In genomic region chr14:54528446-54529111, GRCm38 (mm10) we compare ENCODE assay signal across 8 mouse cellular contexts. TPM values are rescaled to one million over a fixed set of nuclear protein-coding genes. Genes with fewer than 3 reads are reported as not detected.
DNase-seq lines count a peak whose midpoint lies in the region; ATAC-seq lines count a peak whose summit lies in the region.

No protein-coding gene starts in this region.

- H3K4me3 ChIP-seq in intestine, embryonic 15.5 days (replicated peaks) = no peak overlapping the region
- no peak overlapping the region for H3K4me3 ChIP-seq in midbrain, embryonic 11.5 days (ENCODE audit: low read depth, low read length)

- H3K4me2 ChIP-seq in intestine, embryonic 15.5 days (replicated peaks) = 0 out of 2 replicates have a peak overlapping the region, but pooled peaks have one; percentile 75
- H3K4me2 ChIP-seq in midbrain, embryonic 11.5 days = no peak overlapping the region

- peak; percentile 78 to 94 for DNase-seq in adrenal gland, adult (ENCODE audit: inconsistent age in 2 of 2, low spot score in 1 of 2)
- peak; percentile 97 for DNase-seq in embryo, embryonic 10.5 days (ENCODE audit: low spot score)
- DNase-seq in gastrocnemius, postnatal 36 days = peak; percentile 73 to 79
- peak; percentile 80 to 86 for DNase-seq in left cerebral cortex, postnatal 25 days (ENCODE audit: low spot score in 2 of 2)
- DNase-seq in midbrain, embryonic 11.5 days (ENCODE audit: low spot score, missing footprints) = peak; percentile 99
- peak; percentile 87 for DNase-seq in right cerebral cortex, postnatal 4 days

- no peak overlapping the region for H3K9ac ChIP-seq in intestine, embryonic 15.5 days
- no peak overlapping the region for H3K9ac ChIP-seq in midbrain, embryonic 11.5 days (ENCODE audit: low read length)

- peaks cover 9% of the 10 kb centered on the region for H3K4me1 ChIP-seq in intestine, embryonic 15.5 days (replicated peaks)
- H3K4me1 ChIP-seq in midbrain, embryonic 11.5 days (ENCODE audit: control insufficient read depth, insufficient read depth, low read length) = peaks cover 8% of the 10 kb centered on the region

- H3K36me3 ChIP-seq in intestine, embryonic 15.5 days = no peaks in the 10 kb centered on the region
- H3K36me3 ChIP-seq in midbrain, embryonic 11.5 days (ENCODE audit: control insufficient read depth, insufficient read depth, low read length) = no peaks in the 10 kb centered on the region

- intact Hi-C loops in gastrocnemius, postnatal 36 days (cut with DNase I) = no loop called here
- intact Hi-C loops in left cerebral cortex, postnatal 25 days (cut with DNase I) = no loop called here

- no peaks in the 10 kb centered on the region for H3K27me3 ChIP-seq in intestine, embryonic 15.5 days (replicated peaks)
- H3K27me3 ChIP-seq in midbrain, embryonic 11.5 days (ENCODE audit: control insufficient read depth, insufficient read depth, low read length) = no peaks in the 10 kb centered on the region

- peak; percentile 88 for ATAC-seq in intestine, embryonic 15.5 days
- peak; percentile 75 for ATAC-seq in midbrain, embryonic 11.5 days (ENCODE audit: low FRiP score)
- no peak for ATAC-seq in activated CD4-positive, CD25-positive, alpha-beta regulatory T cell, adult 4 months

- WGBS in intestine, embryonic 15.5 days = 18% methylated on average over 17 of the region's 17 CpGs
- 14% methylated on average over 17 of the region's 17 CpGs for WGBS in midbrain, embryonic 11.5 days

- no peaks in the 10 kb centered on the region for H3K9me3 ChIP-seq in intestine, embryonic 15.5 days
- H3K9me3 ChIP-seq in midbrain, embryonic 11.5 days (ENCODE audit: control insufficient read depth, low read length) = no peaks in the 10 kb centered on the region

- H3K27ac ChIP-seq in intestine, embryonic 15.5 days = no peak overlapping the region
- no peak overlapping the region for H3K27ac ChIP-seq in midbrain, embryonic 11.5 days (ENCODE audit: low read depth, low read length)

RNA-seq across cellular contexts. Expression of gene Prmt5, which starts 11.3 kb away (rescaled TPM):
- total RNA-seq in gastrocnemius, postnatal 36 days (2021) = 10 to 100 TPM; 27.7 to 30.7 TPM
- polyA plus RNA-seq in intestine, embryonic 15.5 days (2015; fragmentation: Nextera tagmentation; extraction: Ambion mirVana) = 78.0 and 80.0 TPM in 2 replicates
- total RNA-seq in left cerebral cortex, postnatal 25 days (2021) = 10 to 100 TPM; 49.3 to 54.7 TPM
- polyA plus RNA-seq in midbrain, embryonic 11.5 days (2014; fragmentation: Nextera tagmentation; extraction: Ambion mirVana) = 137 and 139 TPM in 2 replicates
- 10 to 100 TPM; 31.4 to 32.9 TPM for polyA plus RNA-seq in activated CD4-positive, CD25-positive, alpha-beta regulatory T cell, adult 4 months (2017; shearing (Covaris generic))

RNA-seq across cellular contexts. Expression of gene Haus4, which starts 25.8 kb away (rescaled TPM):
- total RNA-seq in gastrocnemius, postnatal 36 days (2021) = 1 to 10 TPM; 3.1 to 3.8 TPM
- 53.9 and 57.2 TPM in 2 replicates for polyA plus RNA-seq in intestine, embryonic 15.5 days (2015; fragmentation: Nextera tagmentation; extraction: Ambion mirVana)
- total RNA-seq in left cerebral cortex, postnatal 25 days (2021) = 1 to 10 TPM; 1.9 TPM
- polyA plus RNA-seq in midbrain, embryonic 11.5 days (2014; fragmentation: Nextera tagmentation; extraction: Ambion mirVana) = 35.3 and 41.9 TPM in 2 replicates
- polyA plus RNA-seq in activated CD4-positive, CD25-positive, alpha-beta regulatory T cell, adult 4 months (2017; shearing (Covaris generic)) = 10 to 100 TPM; 30.2 to 33.5 TPM

RNA-seq across cellular contexts. Expression of gene Ajuba, which starts 48.8 kb away (rescaled TPM):
- 1 to 10 TPM; 1.8 to 2.1 TPM for total RNA-seq in gastrocnemius, postnatal 36 days (2021)
- polyA plus RNA-seq in intestine, embryonic 15.5 days (2015; fragmentation: Nextera tagmentation; extraction: Ambion mirVana) = 18.2 and 19.0 TPM in 2 replicates
- 1 to 10 TPM; 1.6 to 2.1 TPM for total RNA-seq in left cerebral cortex, postnatal 25 days (2021)
- polyA plus RNA-seq in midbrain, embryonic 11.5 days (2014; fragmentation: Nextera tagmentation; extraction: Ambion mirVana) = 24.3 and 25.1 TPM in 2 replicates
- under 1 TPM in 1 of 2 experiments, not detected in 1; 0.20 TPM for polyA plus RNA-seq in activated CD4-positive, CD25-positive, alpha-beta regulatory T cell, adult 4 months (2017; shearing (Covaris generic))

RNA-seq across cellular contexts. Expression of gene Rem2, which starts 52.7 kb away (rescaled TPM):
- not detected for total RNA-seq in gastrocnemius, postnatal 36 days (2021)
- polyA plus RNA-seq in intestine, embryonic 15.5 days (2015; fragmentation: Nextera tagmentation; extraction: Ambion mirVana) = 1.6 and 1.9 TPM in 2 replicates
- 1 to 10 TPM; 3.5 to 6.6 TPM for total RNA-seq in left cerebral cortex, postnatal 25 days (2021)
- polyA plus RNA-seq in midbrain, embryonic 11.5 days (2014; fragmentation: Nextera tagmentation; extraction: Ambion mirVana) = 33.6 and 34.4 TPM in 2 replicates
- polyA plus RNA-seq in activated CD4-positive, CD25-positive, alpha-beta regulatory T cell, adult 4 months (2017; shearing (Covaris generic)) = under 1 TPM; 0.57 TPM

Comparison
In these comparisons a context has a peak if more than half of its experiments do, and no peak if none do; other contexts are left out.
1. RNA of gene Ajuba, which starts 48.8 kb away (polyA plus RNA-seq): 24.3 to 25.1 TPM in midbrain, embryonic 11.5 days and 18.2 to 19.0 TPM in intestine, embryonic 15.5 days; 0.20 TPM in activated CD4-positive, CD25-positive, alpha-beta regulatory T cell, adult 4 months; every median in the first group is over 10 times any median in the second.
2. Peak in every context shown above with its lines, with median percentiles within 50 percentile points of each other: DNase-seq.